Mouse (Mus musculus): ENCODE measurements at regions not wholly inside any gene's neighbourhood (a gene's known extent, or its start where the extent isn't known, plus 50 kb on each side); places are given as distances from the start of the nearest gene placed in this dataset.
"Not testable (repeated sequence)": the region's sequence is repeated elsewhere in the genome, so short reads cannot be mapped to it uniquely, and the experiment has no call there.

- TF ChIP-seq POLR2A (IDR thresholded peaks at IDR 0.05; ENCODE audit: control insufficient read depth in 1 of 2, insufficient read depth in 1 of 2, low read depth in 1 of 2, low read length in 2 of 2, poor library complexity in 1 of 2); MAX (IDR thresholded peaks at IDR 0.05; ENCODE audit: low read length); SIN3A (IDR thresholded peaks at IDR 0.05; ENCODE audit: low read length); POLR2AphosphoS5 (IDR thresholded peaks at IDR 0.05; ENCODE audit: borderline replicate concordance, low read depth, low read length); NELFE (IDR thresholded peaks at IDR 0.05; ENCODE audit: low read depth, low read length); E2F4 (IDR thresholded peaks at IDR 0.05; ENCODE audit: borderline replicate concordance, low read depth, low read length); CTCF (IDR thresholded peaks at IDR 0.05 in 2 of 3, conservative IDR thresholded peaks at IDR 0.05 in 1 of 3; ENCODE audit: control insufficient read depth in 1 of 3, insufficient read depth in 1 of 3, low read depth in 2 of 3, low read length in 3 of 3, poor library complexity in 1 of 3, severe bottlenecking in 1 of 3); JUND (IDR thresholded peaks at IDR 0.05; ENCODE audit: low read depth, low read length): not testable (repeated sequence)
These were observed 139.1 kb upstream of the Tacstd2 start for GRCm38 (mm10) chr6:67674717-67675116.
